Mouse (Mus musculus): Measurements from ENCODE around the gene Ciao2b. TPM values are rescaled to one million over a fixed set of nuclear protein-coding genes. Genes with fewer than 3 reads are reported as not detected.

The Ciao2b gene
- polyA plus RNA-seq, 1 experiment, result 180 TPM

GRCm38 (mm10) chr8:104611613-104612012 is 30.2 kb downstream of the Ciao2b start:
- Histone ChIP-seq H3K4me3 (ENCODE audit: insufficient read depth, poor library complexity, severe bottlenecking) (no peak overlapping the region), H3ac (ENCODE audit: control insufficient read depth, insufficient read length, low read depth) (no peak overlapping the region), H3K36me3 (ENCODE audit: control insufficient read depth, insufficient read depth) (no peaks in the 10 kb centered on the region), H3K79me3 (ENCODE audit: low read depth) (no peaks in the 10 kb centered on the region), H3K27me3 (ENCODE audit: control insufficient read depth, insufficient read depth, insufficient read length) (peaks cover 19% of the 10 kb centered on the region), H3K79me2 (ENCODE audit: control insufficient read depth, insufficient read depth) (no peaks in the 10 kb centered on the region)
- TF ChIP-seq FOSL1 (IDR thresholded peaks at IDR 0.05; ENCODE audit: insufficient read depth, low read length, poor library complexity, severe bottlenecking), result no peak
- TF ChIP-seq MYOD1 (IDR thresholded peaks at IDR 0.05; ENCODE audit: control insufficient read depth, insufficient read length, low read depth), result no peak
- TF ChIP-seq CEBPB (IDR thresholded peaks at IDR 0.05; ENCODE audit: low read depth), result no peak
- no peak for TF ChIP-seq USF1 (IDR thresholded peaks at IDR 0.05; ENCODE audit: low read depth)
- TF ChIP-seq CTCF (IDR thresholded peaks at IDR 0.05; ENCODE audit: control insufficient read depth, insufficient read depth, insufficient read length), result no peak
- TF ChIP-seq MYOG (IDR thresholded peaks at IDR 0.05; ENCODE audit: control insufficient read depth, extremely low read depth, insufficient read length), result no peak
- no peak for TF ChIP-seq MAX (IDR thresholded peaks at IDR 0.05)

GRCm38 (mm10) chr8:104610185-104610766 is 31.5 kb downstream of the Ciao2b start:
- TF ChIP-seq MYOD1 (IDR thresholded peaks at IDR 0.05; ENCODE audit: control insufficient read depth, insufficient read length, low read depth) (no peak), USF1 (IDR thresholded peaks at IDR 0.05; ENCODE audit: low read depth) (no peak), MAX (IDR thresholded peaks at IDR 0.05) (no peak), CEBPB (IDR thresholded peaks at IDR 0.05; ENCODE audit: low read depth) (no peak), FOSL1 (IDR thresholded peaks at IDR 0.05; ENCODE audit: insufficient read depth, low read length, poor library complexity, severe bottlenecking) (no peak), CTCF (IDR thresholded peaks at IDR 0.05; ENCODE audit: control insufficient read depth, insufficient read depth, insufficient read length) (no peak), MYOG (IDR thresholded peaks at IDR 0.05; ENCODE audit: control insufficient read depth, extremely low read depth, insufficient read length) (no peak)
- Histone ChIP-seq H3ac (ENCODE audit: control insufficient read depth, insufficient read length, low read depth) (no peak overlapping the region), H3K27me3 (ENCODE audit: control insufficient read depth, insufficient read depth, insufficient read length) (peaks cover 15% of the 10 kb centered on the region), H3K36me3 (ENCODE audit: control insufficient read depth, insufficient read depth) (no peaks in the 10 kb centered on the region), H3K4me3 (ENCODE audit: insufficient read depth, poor library complexity, severe bottlenecking) (no peak overlapping the region), H3K79me2 (ENCODE audit: control insufficient read depth, insufficient read depth) (no peaks in the 10 kb centered on the region), H3K79me3 (ENCODE audit: low read depth) (no peaks in the 10 kb centered on the region)

GRCm38 (mm10) chr8:104609222-104609621 is 32.5 kb downstream of the Ciao2b start:
- Histone ChIP-seq H3K36me3 (ENCODE audit: control insufficient read depth, insufficient read depth) (no peaks in the 10 kb centered on the region), H3K79me2 (ENCODE audit: control insufficient read depth, insufficient read depth) (no peaks in the 10 kb centered on the region), H3ac (ENCODE audit: control insufficient read depth, insufficient read length, low read depth) (no peak overlapping the region), H3K27me3 (ENCODE audit: control insufficient read depth, insufficient read depth, insufficient read length) (peaks cover 15% of the 10 kb centered on the region), H3K79me3 (ENCODE audit: low read depth) (no peaks in the 10 kb centered on the region), H3K4me3 (ENCODE audit: insufficient read depth, poor library complexity, severe bottlenecking) (no peak overlapping the region)
- TF ChIP-seq USF1 (IDR thresholded peaks at IDR 0.05; ENCODE audit: low read depth) (no peak), CEBPB (IDR thresholded peaks at IDR 0.05; ENCODE audit: low read depth) (no peak)

DNA sequence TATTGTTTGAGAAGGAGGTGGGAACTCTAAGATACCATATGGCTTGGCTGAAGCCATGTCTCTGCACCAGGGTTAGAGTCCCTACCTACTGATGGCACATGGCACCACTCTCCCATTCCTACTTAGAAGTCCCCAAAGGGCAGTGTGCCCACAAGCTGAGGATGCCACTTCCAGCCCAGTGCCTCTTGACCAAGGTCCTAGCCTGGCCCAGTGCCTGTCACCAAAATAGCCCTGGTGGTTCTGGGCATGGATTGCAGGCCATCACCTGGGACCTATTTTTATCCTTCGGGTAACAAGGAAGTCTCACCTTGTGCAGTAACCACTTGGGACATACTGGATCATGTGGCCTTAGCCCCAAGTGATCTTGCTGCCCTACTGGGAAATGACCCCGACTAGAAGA is 33.8 kb downstream of the Ciao2b start:
- no peaks in the 10 kb centered on the region for H3K36me3 ChIP-seq (ENCODE audit: control insufficient read depth, insufficient read depth)
- peaks cover 15% of the 10 kb centered on the region for H3K27me3 ChIP-seq (ENCODE audit: control insufficient read depth, insufficient read depth, insufficient read length)
- H3K79me3 ChIP-seq (ENCODE audit: low read depth), result no peaks in the 10 kb centered on the region
- TF ChIP-seq FOSL1 (IDR thresholded peaks at IDR 0.05; ENCODE audit: insufficient read depth, low read length, poor library complexity, severe bottlenecking) (no peak), USF1 (IDR thresholded peaks at IDR 0.05; ENCODE audit: low read depth) (no peak), MYOD1 (IDR thresholded peaks at IDR 0.05; ENCODE audit: control insufficient read depth, insufficient read length, low read depth) (no peak), MAX (IDR thresholded peaks at IDR 0.05) (no peak), MYOG (IDR thresholded peaks at IDR 0.05; ENCODE audit: control insufficient read depth, extremely low read depth, insufficient read length) (no peak), CTCF (IDR thresholded peaks at IDR 0.05; ENCODE audit: control insufficient read depth, insufficient read depth, insufficient read length) (no peak), CEBPB (IDR thresholded peaks at IDR 0.05; ENCODE audit: low read depth) (no peak)
- H3K79me2 ChIP-seq (ENCODE audit: control insufficient read depth, insufficient read depth), result no peaks in the 10 kb centered on the region
- H3ac ChIP-seq (ENCODE audit: control insufficient read depth, insufficient read length, low read depth), result no peak overlapping the region
- no peak overlapping the region for H3K4me3 ChIP-seq (ENCODE audit: insufficient read depth, poor library complexity, severe bottlenecking)

GRCm38 (mm10) chr8:104606329-104606728 is 35.4 kb downstream of the Ciao2b start:
- Histone ChIP-seq H3K79me2 (ENCODE audit: control insufficient read depth, insufficient read depth) (no peaks in the 10 kb centered on the region), H3K36me3 (ENCODE audit: control insufficient read depth, insufficient read depth) (no peaks in the 10 kb centered on the region), H3K27me3 (ENCODE audit: control insufficient read depth, insufficient read depth, insufficient read length) (peaks cover 15% of the 10 kb centered on the region), H3K4me3 (ENCODE audit: insufficient read depth, poor library complexity, severe bottlenecking) (no peak overlapping the region), H3K79me3 (ENCODE audit: low read depth) (no peaks in the 10 kb centered on the region), H3ac (ENCODE audit: control insufficient read depth, insufficient read length, low read depth) (no peak overlapping the region)
- no peak for TF ChIP-seq USF1 (IDR thresholded peaks at IDR 0.05; ENCODE audit: low read depth)
- no peak for TF ChIP-seq MAX (IDR thresholded peaks at IDR 0.05)
- TF ChIP-seq CEBPB (IDR thresholded peaks at IDR 0.05; ENCODE audit: low read depth), result no peak
- TF ChIP-seq CTCF (IDR thresholded peaks at IDR 0.05; ENCODE audit: control insufficient read depth, insufficient read depth, insufficient read length), result no peak
- TF ChIP-seq MYOD1 (IDR thresholded peaks at IDR 0.05; ENCODE audit: control insufficient read depth, insufficient read length, low read depth), result no peak
- no peak for TF ChIP-seq FOSL1 (IDR thresholded peaks at IDR 0.05; ENCODE audit: insufficient read depth, low read length, poor library complexity, severe bottlenecking)
- no peak for TF ChIP-seq MYOG (IDR thresholded peaks at IDR 0.05; ENCODE audit: control insufficient read depth, extremely low read depth, insufficient read length)

DNA sequence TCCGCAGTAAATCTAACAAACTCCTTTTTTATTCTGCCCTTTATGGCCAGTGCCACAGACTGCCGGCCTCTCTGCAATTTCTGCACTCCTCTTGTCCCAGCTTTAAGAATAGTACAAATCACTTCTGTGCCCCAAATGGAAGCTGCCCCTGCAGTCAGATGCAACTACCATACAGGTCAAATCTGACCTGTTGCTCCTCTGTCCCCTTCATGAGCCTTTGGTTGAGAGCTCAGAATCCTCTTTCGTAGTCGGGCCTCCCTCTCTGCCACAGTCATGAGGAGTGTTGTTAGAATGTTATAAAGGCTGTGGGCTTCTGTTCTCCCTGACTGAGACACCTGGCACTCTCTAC is 38.5 kb downstream of the Ciao2b start:
- H3K79me2 ChIP-seq (ENCODE audit: control insufficient read depth, insufficient read depth), result no peaks in the 10 kb centered on the region
- no peak overlapping the region for H3ac ChIP-seq (ENCODE audit: control insufficient read depth, insufficient read length, low read depth)
- H3K27me3 ChIP-seq (ENCODE audit: control insufficient read depth, insufficient read depth, insufficient read length), result no peaks in the 10 kb centered on the region
- no peaks in the 10 kb centered on the region for H3K79me3 ChIP-seq (ENCODE audit: low read depth)
- no peak overlapping the region for H3K4me3 ChIP-seq (ENCODE audit: insufficient read depth, poor library complexity, severe bottlenecking)
- H3K36me3 ChIP-seq (ENCODE audit: control insufficient read depth, insufficient read depth), result no peaks in the 10 kb centered on the region
- TF ChIP-seq CTCF (IDR thresholded peaks at IDR 0.05; ENCODE audit: control insufficient read depth, insufficient read depth, insufficient read length) (no peak), MYOD1 (IDR thresholded peaks at IDR 0.05; ENCODE audit: control insufficient read depth, insufficient read length, low read depth) (no peak), FOSL1 (IDR thresholded peaks at IDR 0.05; ENCODE audit: insufficient read depth, low read length, poor library complexity, severe bottlenecking) (no peak), MYOG (IDR thresholded peaks at IDR 0.05; ENCODE audit: control insufficient read depth, extremely low read depth, insufficient read length) (no peak), USF1 (IDR thresholded peaks at IDR 0.05; ENCODE audit: low read depth) (no peak), MAX (IDR thresholded peaks at IDR 0.05) (no peak), CEBPB (IDR thresholded peaks at IDR 0.05; ENCODE audit: low read depth) (no peak)
